Mouse (Mus musculus) adrenal gland (tissue): Measurements from ENCODE around the gene R3hdm1.

Experiments
- intact Hi-C: fragments of 180-260 bp; cut with DNase I; formaldehyde crosslinking; loops from one replicate; pipeline ENCODE4 v1.15.1; 2025
- long read RNA-seq, 2 experiments: library from polyadenylated mRNA; unstranded; transcript quantifications; one replicate each; pipeline ENCODE4 v2.0.0; 2020; ENCODE audit warnings: borderline replicate concordance in 1 of 2; ENCODE audit not compliant: insufficient replicate concordance in 1 of 2

R3hdm1 gene
- long read RNA-seq, experiment 1, full-length matches to known transcripts = 6 of 13 reads
- long read RNA-seq, experiment 1, partial matches to known transcripts = 5 of 13 reads
- long read RNA-seq, experiment 1, other reads (novel, unspliced or antisense) = 2 of 13 reads
- long read RNA-seq, experiment 2, partial matches to known transcripts = 19 of 25 reads
- long read RNA-seq, experiment 2, other reads (novel, unspliced or antisense) = 4 of 25 reads

GRCm38 (mm10) chr1:128102641-128103461 lies at the start of gene R3hdm1, which contains the start of gene Zranb3:
Gene R3hdm1, plus strand, starts transcription at chr1:128103301.
Gene Zranb3, minus strand, starts transcription at chr1:128103047.
- intact Hi-C loops = loop anchor here (10.0 kb wide), 1 partner anchor 158 kb away; no protein-coding TSS in a partner anchor

GRCm38 (mm10) chr1:128057269-128057668 lies 45.8 kb upstream of the R3hdm1 start:
- intact Hi-C loops = no loop called here

GRCm38 (mm10) chr1:128058625-128059024 lies 44.5 kb upstream of the R3hdm1 start:
- intact Hi-C loops = no loop called here

- intact Hi-C loops = no loop called here
Measured at GRCm38 (mm10) chr1:128060655-128061344, 42.3 kb upstream of the R3hdm1 start.

- intact Hi-C loops = no loop called here
Measured at GRCm38 (mm10) chr1:128061401-128061800, 41.7 kb upstream of the R3hdm1 start.

GRCm38 (mm10) chr1:128062167-128062566 lies 40.9 kb upstream of the R3hdm1 start:
- intact Hi-C loops = no loop called here

GRCm38 (mm10) chr1:128064716-128065115 lies 38.4 kb upstream of the R3hdm1 start:
- intact Hi-C loops = no loop called here

GRCm38 (mm10) chr1:128068945-128069397 lies 34.1 kb upstream of the R3hdm1 start:
- intact Hi-C loops = no loop called here

- intact Hi-C loops = no loop called here
Measured at GRCm38 (mm10) chr1:128070003-128070402, 33.1 kb upstream of the R3hdm1 start.

GRCm38 (mm10) chr1:128073051-128073450 lies 30.1 kb upstream of the R3hdm1 start:
- intact Hi-C loops = no loop called here

- intact Hi-C loops = no loop called here
Measured at GRCm38 (mm10) chr1:128076791-128077479, 26.2 kb upstream of the R3hdm1 start.

GRCm38 (mm10) chr1:128077788-128078187 lies 25.3 kb upstream of the R3hdm1 start:
- intact Hi-C loops = no loop called here

GRCm38 (mm10) chr1:128078646-128079045 lies 24.5 kb upstream of the R3hdm1 start:
- intact Hi-C loops = no loop called here

GRCm38 (mm10) chr1:128080936-128081696 lies 22.0 kb upstream of the R3hdm1 start:
- intact Hi-C loops = no loop called here

- intact Hi-C loops = no loop called here
Measured at GRCm38 (mm10) chr1:128081873-128082272, 21.2 kb upstream of the R3hdm1 start.

- intact Hi-C loops = no loop called here
Measured at GRCm38 (mm10) chr1:128082800-128083199, 20.3 kb upstream of the R3hdm1 start.

- intact Hi-C loops = no loop called here
Measured at GRCm38 (mm10) chr1:128094686-128095085, 8.4 kb upstream of the R3hdm1 start.

GRCm38 (mm10) chr1:128098309-128098708 lies 4.8 kb upstream of the R3hdm1 start:
- intact Hi-C loops = no loop called here

GRCm38 (mm10) chr1:128102251-128102640 lies 855 bp upstream of the R3hdm1 start:
- intact Hi-C loops = loop anchor here (10.0 kb wide), 1 partner anchor 157 kb away; no protein-coding TSS in a partner anchor

- intact Hi-C loops = loop anchor here (10.0 kb wide), 1 partner anchor 159 kb away; no protein-coding TSS in a partner anchor
Measured at GRCm38 (mm10) chr1:128103520-128104088, 503 bp downstream of the R3hdm1 start.
